Mouse (Mus musculus) hindlimb bud, embryonic 11.5 days (tissue): ENCODE results near the gene Gm13290.
"Not testable (repeated sequence)": the region's sequence is repeated elsewhere in the genome, so short reads cannot be mapped to it uniquely, and the experiment has no call there.

ENCODE experiments used
- DNase-seq: peaks from one replicate; pipeline ENCODE4 v3.0.0-alpha.2; 2012; ENCODE audit warnings: low read depth, low spot score; ENCODE audit errors: extremely low spot score

Gene Gm13290

GRCm38 (mm10) chr4:88780320-88780719 lies 6.7 kb downstream of the Gm13290 start:
- DNase-seq, result not testable (repeated sequence)

GRCm38 (mm10) chr4:88781831-88782230 lies 8.2 kb downstream of the Gm13290 start, which contains the start of gene Ifnz:
TSS of gene Ifnz (plus strand) at chr4:88782131.
- DNase-seq, result not testable (repeated sequence)

- DNase-seq, result not testable (repeated sequence)
These were observed 8.7 kb downstream of the Gm13290 start for GRCm38 (mm10) chr4:88782335-88782734.

GRCm38 (mm10) chr4:88785409-88785808 lies 11.8 kb downstream of the Gm13290 start, which contains the start of gene Gm13276:
TSS of gene Gm13276 (plus strand) at chr4:88785709.
- DNase-seq, result not testable (repeated sequence)

GRCm38 (mm10) chr4:88788402-88788801 lies 14.8 kb downstream of the Gm13290 start, which contains the start of gene Gm13277:
TSS of gene Gm13277 (plus strand) at chr4:88788632.
- not testable (repeated sequence) for DNase-seq

GRCm38 (mm10) chr4:88791250-88791649 lies 17.6 kb downstream of the Gm13290 start, which contains the start of gene Gm13278:
TSS of gene Gm13278 (plus strand) at chr4:88791550.
- not testable (repeated sequence) for DNase-seq

GRCm38 (mm10) chr4:88793936-88794675 lies 20.5 kb downstream of the Gm13290 start, which contains the start of gene Gm13275:
TSS of gene Gm13275 (plus strand) at chr4:88794487.
- not testable (repeated sequence) for DNase-seq

GRCm38 (mm10) chr4:88797097-88797496 lies 23.5 kb downstream of the Gm13290 start, which contains the start of gene Gm13279:
TSS of gene Gm13279 (plus strand) at chr4:88797397.
- DNase-seq, result not testable (repeated sequence)

- not testable (repeated sequence) for DNase-seq
These were observed 25.7 kb downstream of the Gm13290 start, which contains the start of gene Gm13285 for GRCm38 (mm10) chr4:88799365-88799764. TSS of gene Gm13285 (plus strand) at chr4:88799665.

- DNase-seq, result not testable (repeated sequence)
These were observed 29.3 kb downstream of the Gm13290 start, which contains the start of gene Gm13287 for GRCm38 (mm10) chr4:88802954-88803353. TSS of gene Gm13287 (plus strand) at chr4:88803254.

GRCm38 (mm10) chr4:88805231-88805630 lies 31.6 kb downstream of the Gm13290 start, which contains the start of gene Gm13288:
TSS of gene Gm13288 (plus strand) at chr4:88805531.
- not testable (repeated sequence) for DNase-seq

GRCm38 (mm10) chr4:88805761-88806160 lies 32.1 kb downstream of the Gm13290 start:
- DNase-seq, result not testable (repeated sequence)

GRCm38 (mm10) chr4:88815928-88816327 lies 42.3 kb downstream of the Gm13290 start, which contains the start of gene Ifna7:
TSS of gene Ifna7 (plus strand) at chr4:88816228.
- no peak for DNase-seq

GRCm38 (mm10) chr4:88819659-88820058 lies 46.0 kb downstream of the Gm13290 start, which contains the start of gene Ifna11:
TSS of gene Ifna11 (plus strand) at chr4:88819959.
- no peak for DNase-seq

GRCm38 (mm10) chr4:88822995-88823394 lies 49.4 kb downstream of the Gm13290 start:
- DNase-seq, result no peak
